Mouse (Mus musculus) ES-E14 (cell line): ENCODE measurements at regions not wholly inside any gene's neighbourhood (a gene's known extent, or its start where the extent isn't known, plus 50 kb on each side); places are given as distances from the start of the nearest gene placed in this dataset.

Experiments
- CHD2 ChIP-seq: IDR thresholded peaks from 2 replicates; pipeline ENCODE4 v1.6.1; 2014; ENCODE audit warnings: mild to moderate bottlenecking, low read depth, low read length, inconsistent platforms
- HCFC1 ChIP-seq: IDR thresholded peaks from 2 replicates; pipeline ENCODE4 v1.6.1; 2012; ENCODE audit warnings: low read length, inconsistent platforms, borderline replicate concordance; ENCODE audit not compliant: insufficient read depth
- ZC3H11A ChIP-seq: IDR thresholded peaks from 2 replicates; pipeline ENCODE4 v1.6.1; 2012; ENCODE audit warnings: low read depth, mild to moderate bottlenecking, inconsistent platforms, low read length, borderline replicate concordance

- TF ChIP-seq CHD2 (no peak), HCFC1 (no peak), ZC3H11A (peak; percentile 30)
Observed at GRCm38 (mm10) chr6:140853508-140853907, 124.4 kb downstream of the Gm11077 start.
